Mouse (Mus musculus): ENCODE measurements around the gene St5. TPM values are rescaled to one million over a fixed set of nuclear protein-coding genes. Genes with fewer than 3 reads are reported as not detected.
A peak's percentile ranks its signal among the peaks of the same experiment; 100 is the strongest.

Gene St5
- polyA plus RNA-seq, 1 experiment from 2014 or later: 58.9 TPM

- Histone ChIP-seq H3K4me1 (ENCODE audit: insufficient read depth, low read depth, low read length) (peaks cover 4% of the 10 kb centered on the region; the same call in 1 of the 2 replicates), H3K4me2 (replicated peaks; ENCODE audit: low read depth, low read length) (no peak overlapping the region), H3K27me3 (replicated peaks; ENCODE audit: insufficient read depth, low read length) (no peaks in the 10 kb centered on the region), H3K4me3 (ENCODE audit: low read depth, low read length) (no peak overlapping the region), H3K36me3 (ENCODE audit: insufficient read depth, low read length) (peaks cover 36% of the 10 kb centered on the region; the same call in 1 of the 2 replicates), H3K27ac (ENCODE audit: low read length) (peak overlapping the region; percentile 43), H3K9me3 (ENCODE audit: low read length) (no peaks in the 10 kb centered on the region), H3K9ac (replicated peaks; ENCODE audit: low read depth) (no peak overlapping the region)
- DNase-seq (ENCODE audit: low spot score) (peak; percentile 46), ATAC-seq (peak; percentile 54)
- 66% methylated on average over 5 of the region's 5 CpGs for WGBS
- TF ChIP-seq CTCF (IDR thresholded peaks at IDR 0.05) (no peak), EP300 (IDR thresholded peaks at IDR 0.05) (peak; percentile 85)
Observed at GRCm38 (mm10) chr7:109531501-109531900, 171.9 kb downstream of the St5 start.

DNA sequence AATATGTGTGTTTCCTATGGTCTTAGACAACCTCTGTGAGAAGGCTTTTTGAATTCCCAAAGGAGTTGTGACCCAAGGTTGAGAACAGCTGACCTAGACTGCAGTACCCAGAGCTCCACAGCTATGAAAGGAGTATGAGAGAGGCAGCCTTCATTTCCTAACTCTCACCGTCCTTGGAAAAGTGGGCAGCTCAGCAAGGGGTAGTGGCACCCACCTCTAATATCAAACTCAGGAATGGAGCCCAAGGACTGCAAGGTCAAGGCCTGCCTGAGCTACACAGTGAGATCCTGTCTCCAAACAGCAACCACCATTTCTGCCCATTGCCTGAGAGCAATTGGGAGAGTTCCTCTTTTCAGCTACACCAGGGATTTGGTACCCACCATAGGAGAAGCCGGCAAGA, 173.7 kb downstream of the St5 start:
- H3K27me3 ChIP-seq (replicated peaks; ENCODE audit: insufficient read depth, low read length): no peaks in the 10 kb centered on the region
- TF ChIP-seq CTCF (IDR thresholded peaks at IDR 0.05) (no peak), EP300 (IDR thresholded peaks at IDR 0.05) (no peak)
- H3K4me2 ChIP-seq (replicated peaks; ENCODE audit: low read depth, low read length): no peak overlapping the region
- ATAC-seq: no peak
- H3K9me3 ChIP-seq (ENCODE audit: low read length): no peaks in the 10 kb centered on the region
- H3K9ac ChIP-seq (replicated peaks; ENCODE audit: low read depth): no peak overlapping the region
- DNase-seq (ENCODE audit: low spot score): no peak
- no peak overlapping the region for H3K4me3 ChIP-seq (ENCODE audit: low read depth, low read length)
- H3K27ac ChIP-seq (ENCODE audit: low read length): no peak overlapping the region
- H3K36me3 ChIP-seq (ENCODE audit: insufficient read depth, low read length): peaks cover 42% of the 10 kb centered on the region; the same call in 1 of the 2 replicates
- 82% methylated on average over 2 of the region's 2 CpGs for WGBS
- H3K4me1 ChIP-seq (ENCODE audit: insufficient read depth, low read depth, low read length): peaks cover 4% of the 10 kb centered on the region; the same call in 1 of the 2 replicates

DNA sequence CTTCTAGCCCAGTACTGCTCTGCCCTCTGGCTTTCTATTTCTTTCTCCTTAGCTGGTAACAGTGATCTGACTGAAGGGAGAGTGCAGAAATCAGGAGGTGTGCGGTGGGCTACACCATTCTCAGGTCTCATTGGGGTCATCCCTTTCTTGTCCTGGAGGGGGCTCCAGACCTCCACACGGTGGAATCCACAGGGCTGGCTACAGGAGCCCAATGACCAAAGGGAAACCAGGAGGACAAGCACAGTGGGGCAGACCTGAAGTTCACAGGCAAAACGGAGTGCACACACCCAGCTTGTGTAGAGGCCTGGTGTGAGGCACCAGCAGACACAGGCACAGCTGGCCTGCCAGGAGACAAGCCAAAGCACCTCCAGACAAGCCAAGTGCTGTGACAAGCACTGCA, 175.0 kb downstream of the St5 start:
- Histone ChIP-seq H3K36me3 (ENCODE audit: insufficient read depth, low read length) (peaks cover 40% of the 10 kb centered on the region; the same call in 1 of the 2 replicates), H3K4me2 (replicated peaks; ENCODE audit: low read depth, low read length) (no peak overlapping the region), H3K9ac (replicated peaks; ENCODE audit: low read depth) (no peak overlapping the region), H3K27me3 (replicated peaks; ENCODE audit: insufficient read depth, low read length) (no peaks in the 10 kb centered on the region), H3K27ac (ENCODE audit: low read length) (no peak overlapping the region), H3K4me1 (ENCODE audit: insufficient read depth, low read depth, low read length) (peaks cover 4% of the 10 kb centered on the region), H3K4me3 (ENCODE audit: low read depth, low read length) (no peak overlapping the region), H3K9me3 (ENCODE audit: low read length) (no peaks in the 10 kb centered on the region)
- ATAC-seq (peak; percentile 74), DNase-seq (ENCODE audit: low spot score) (peak; percentile 68)
- WGBS: 15% methylated on average over 3 of the region's 3 CpGs
- TF ChIP-seq CTCF (IDR thresholded peaks at IDR 0.05) (peak; percentile 84), EP300 (IDR thresholded peaks at IDR 0.05) (no peak)

- Histone ChIP-seq H3K36me3 (ENCODE audit: insufficient read depth, low read length) (peaks cover 48% of the 10 kb centered on the region; the same call in 1 of the 2 replicates), H3K9me3 (ENCODE audit: low read length) (no peaks in the 10 kb centered on the region), H3K4me1 (ENCODE audit: insufficient read depth, low read depth, low read length) (peaks cover 4% of the 10 kb centered on the region), H3K4me3 (ENCODE audit: low read depth, low read length) (no peak overlapping the region), H3K4me2 (replicated peaks; ENCODE audit: low read depth, low read length) (no peak overlapping the region), H3K9ac (replicated peaks; ENCODE audit: low read depth) (no peak overlapping the region), H3K27ac (ENCODE audit: low read length) (no peak overlapping the region), H3K27me3 (replicated peaks; ENCODE audit: insufficient read depth, low read length) (no peaks in the 10 kb centered on the region)
- TF ChIP-seq CTCF (IDR thresholded peaks at IDR 0.05) (no peak), EP300 (IDR thresholded peaks at IDR 0.05) (no peak)
- WGBS: 57% methylated on average over 3 of the region's 3 CpGs
- no peak for DNase-seq (ENCODE audit: low spot score)
- no peak for ATAC-seq
Observed at GRCm38 (mm10) chr7:109527536-109527935, 175.9 kb downstream of the St5 start.

GRCm38 (mm10) chr7:109525740-109526663, 177.4 kb downstream of the St5 start:
- Histone ChIP-seq H3K4me3 (ENCODE audit: low read depth, low read length) (no peak overlapping the region), H3K27me3 (replicated peaks; ENCODE audit: insufficient read depth, low read length) (no peaks in the 10 kb centered on the region), H3K9me3 (ENCODE audit: low read length) (no peaks in the 10 kb centered on the region), H3K9ac (replicated peaks; ENCODE audit: low read depth) (no peak overlapping the region), H3K4me2 (replicated peaks; ENCODE audit: low read depth, low read length) (no peak overlapping the region), H3K4me1 (ENCODE audit: insufficient read depth, low read depth, low read length) (peaks cover 4% of the 10 kb centered on the region), H3K27ac (ENCODE audit: low read length) (peak overlapping the region; percentile 38; the same call in 1 of the 2 replicates), H3K36me3 (ENCODE audit: insufficient read depth, low read length) (peaks cover 47% of the 10 kb centered on the region; the same call in 1 of the 2 replicates)
- 71% methylated on average over 16 of the region's 16 CpGs for WGBS
- ATAC-seq: no peak
- TF ChIP-seq EP300 (IDR thresholded peaks at IDR 0.05) (no peak), CTCF (IDR thresholded peaks at IDR 0.05) (no peak)
- no peak for DNase-seq (ENCODE audit: low spot score)

GRCm38 (mm10) chr7:109524763-109525162, 178.6 kb downstream of the St5 start:
- 0 out of 2 replicates have a peak overlapping the region, but pooled peaks have one; percentile 38 for H3K27ac ChIP-seq (ENCODE audit: low read length)
- no peaks in the 10 kb centered on the region; the same call in 1 of the 2 replicates for H3K4me1 ChIP-seq (ENCODE audit: insufficient read depth, low read depth, low read length)
- peaks cover 35% of the 10 kb centered on the region; the same call in 1 of the 2 replicates for H3K36me3 ChIP-seq (ENCODE audit: insufficient read depth, low read length)
- peak; percentile 66 for DNase-seq (ENCODE audit: low spot score)
- H3K9me3 ChIP-seq (ENCODE audit: low read length): no peaks in the 10 kb centered on the region
- no peak overlapping the region for H3K9ac ChIP-seq (replicated peaks; ENCODE audit: low read depth)
- H3K4me2 ChIP-seq (replicated peaks; ENCODE audit: low read depth, low read length): no peak overlapping the region
- no peak for TF ChIP-seq CTCF (IDR thresholded peaks at IDR 0.05)
- TF ChIP-seq EP300 (IDR thresholded peaks at IDR 0.05): 0 out of 2 replicates have a peak, but pooled peaks have one; percentile 14
- WGBS: 54% methylated on average over 3 of the region's 3 CpGs
- H3K4me3 ChIP-seq (ENCODE audit: low read depth, low read length): no peak overlapping the region
- no peaks in the 10 kb centered on the region for H3K27me3 ChIP-seq (replicated peaks; ENCODE audit: insufficient read depth, low read length)
- ATAC-seq: 0 out of 2 replicates have a peak, but pooled peaks have one; percentile 25
